Mouse (Mus musculus): Measurements from ENCODE around the gene Setd1b. TPM values are rescaled to one million over a fixed set of nuclear protein-coding genes. Genes with fewer than 3 reads are reported as not detected.

The Setd1b gene
- polyA plus RNA-seq, 1 experiment from 2014 or later: 14.2 TPM

GRCm38 (mm10) chr5:123109452-123110203, 32.4 kb upstream of the Setd1b start:
- Histone ChIP-seq H3K9me3 (ENCODE audit: control insufficient read depth, low read length) (no peaks in the 10 kb centered on the region), H3K4me2 (replicated peaks; ENCODE audit: low read depth, low read length) (no peak overlapping the region), H3K4me1 (replicated peaks; ENCODE audit: control insufficient read depth, insufficient read depth, low read length) (no peaks in the 10 kb centered on the region; the same call in 1 of the 2 replicates), H3K27me3 (ENCODE audit: control insufficient read depth, insufficient read depth, low read length) (no peaks in the 10 kb centered on the region), H3K4me3 (ENCODE audit: low read depth, low read length) (no peak overlapping the region), H3K36me3 (ENCODE audit: control insufficient read depth, insufficient read depth, low read length) (no peaks in the 10 kb centered on the region), H3K27ac (ENCODE audit: low read depth, low read length) (peak overlapping the region; percentile 24; the same call in 1 of the 2 replicates), H3K9ac (ENCODE audit: low read depth, low read length) (no peak overlapping the region; the same call in 1 of the 2 replicates)
- WGBS: 33% methylated on average over 13 of the region's 13 CpGs
- peak; percentile 41 for DNase-seq (ENCODE audit: low spot score)
- 0 out of 2 replicates have a peak, but pooled peaks have one; percentile 47 for ATAC-seq (ENCODE audit: low FRiP score)

- H3K9me3 ChIP-seq (ENCODE audit: control insufficient read depth, low read length): no peaks in the 10 kb centered on the region
- WGBS: 72% methylated on average over 13 of the region's 13 CpGs
- H3K4me3 ChIP-seq (ENCODE audit: low read depth, low read length): no peak overlapping the region
- DNase-seq (ENCODE audit: low spot score) (peak; percentile 22), ATAC-seq (ENCODE audit: low FRiP score) (no peak)
- H3K27me3 ChIP-seq (ENCODE audit: control insufficient read depth, insufficient read depth, low read length): no peaks in the 10 kb centered on the region
- H3K36me3 ChIP-seq (ENCODE audit: control insufficient read depth, insufficient read depth, low read length): no peaks in the 10 kb centered on the region
- H3K9ac ChIP-seq (ENCODE audit: low read depth, low read length): peak overlapping the region; percentile 15; the same call in 1 of the 2 replicates
- H3K4me1 ChIP-seq (replicated peaks; ENCODE audit: control insufficient read depth, insufficient read depth, low read length): no peaks in the 10 kb centered on the region; the same call in 1 of the 2 replicates
- peak overlapping the region; percentile 42 for H3K27ac ChIP-seq (ENCODE audit: low read depth, low read length)
- no peak overlapping the region for H3K4me2 ChIP-seq (replicated peaks; ENCODE audit: low read depth, low read length)
These were observed 31.7 kb upstream of the Setd1b start for GRCm38 (mm10) chr5:123110296-123110721.

GRCm38 (mm10) chr5:123114109-123114508, 27.9 kb upstream of the Setd1b start:
- 0 out of 2 replicates have a peak, but pooled peaks cover 2% of the 10 kb centered on the region for H3K27me3 ChIP-seq (ENCODE audit: control insufficient read depth, insufficient read depth, low read length)
- no peak overlapping the region for H3K9ac ChIP-seq (ENCODE audit: low read depth, low read length)
- no peak overlapping the region for H3K4me2 ChIP-seq (replicated peaks; ENCODE audit: low read depth, low read length)
- 44% methylated on average over 11 of the region's 11 CpGs for WGBS
- no peaks in the 10 kb centered on the region; the same call in 1 of the 2 replicates for H3K4me1 ChIP-seq (replicated peaks; ENCODE audit: control insufficient read depth, insufficient read depth, low read length)
- H3K36me3 ChIP-seq (ENCODE audit: control insufficient read depth, insufficient read depth, low read length): no peaks in the 10 kb centered on the region
- no peaks in the 10 kb centered on the region for H3K9me3 ChIP-seq (ENCODE audit: control insufficient read depth, low read length)
- no peak for ATAC-seq (ENCODE audit: low FRiP score)
- H3K27ac ChIP-seq (ENCODE audit: low read depth, low read length): no peak overlapping the region
- no peak for DNase-seq (ENCODE audit: low spot score)
- no peak overlapping the region for H3K4me3 ChIP-seq (ENCODE audit: low read depth, low read length)

GRCm38 (mm10) chr5:123114924-123115323, 27.1 kb upstream of the Setd1b start:
- ATAC-seq (ENCODE audit: low FRiP score) (no peak), DNase-seq (ENCODE audit: low spot score) (peak; percentile 52)
- WGBS: 43% methylated on average over 7 of the region's 7 CpGs
- no peak overlapping the region for H3K9ac ChIP-seq (ENCODE audit: low read depth, low read length)
- no peak overlapping the region for H3K4me2 ChIP-seq (replicated peaks; ENCODE audit: low read depth, low read length)
- H3K36me3 ChIP-seq (ENCODE audit: control insufficient read depth, insufficient read depth, low read length): no peaks in the 10 kb centered on the region
- 0 out of 2 replicates have a peak, but pooled peaks cover 2% of the 10 kb centered on the region for H3K27me3 ChIP-seq (ENCODE audit: control insufficient read depth, insufficient read depth, low read length)
- H3K27ac ChIP-seq (ENCODE audit: low read depth, low read length): no peak overlapping the region
- no peak overlapping the region for H3K4me3 ChIP-seq (ENCODE audit: low read depth, low read length)
- H3K9me3 ChIP-seq (ENCODE audit: control insufficient read depth, low read length): no peaks in the 10 kb centered on the region
- H3K4me1 ChIP-seq (replicated peaks; ENCODE audit: control insufficient read depth, insufficient read depth, low read length): no peaks in the 10 kb centered on the region

GRCm38 (mm10) chr5:123116080-123116479, 25.9 kb upstream of the Setd1b start:
- H3K27ac ChIP-seq (ENCODE audit: low read depth, low read length): no peak overlapping the region
- no peaks in the 10 kb centered on the region for H3K36me3 ChIP-seq (ENCODE audit: control insufficient read depth, insufficient read depth, low read length)
- no peaks in the 10 kb centered on the region for H3K4me1 ChIP-seq (replicated peaks; ENCODE audit: control insufficient read depth, insufficient read depth, low read length)
- H3K4me2 ChIP-seq (replicated peaks; ENCODE audit: low read depth, low read length): no peak overlapping the region
- H3K4me3 ChIP-seq (ENCODE audit: low read depth, low read length): no peak overlapping the region
- WGBS: 74% methylated on average over 8 of the region's 8 CpGs
- ATAC-seq (ENCODE audit: low FRiP score) (no peak), DNase-seq (ENCODE audit: low spot score) (no peak)
- 0 out of 2 replicates have a peak, but pooled peaks cover 2% of the 10 kb centered on the region for H3K27me3 ChIP-seq (ENCODE audit: control insufficient read depth, insufficient read depth, low read length)
- no peaks in the 10 kb centered on the region for H3K9me3 ChIP-seq (ENCODE audit: control insufficient read depth, low read length)
- H3K9ac ChIP-seq (ENCODE audit: low read depth, low read length): no peak overlapping the region

GRCm38 (mm10) chr5:123117257-123117656, 24.7 kb upstream of the Setd1b start:
- H3K27me3 ChIP-seq (ENCODE audit: control insufficient read depth, insufficient read depth, low read length): 0 out of 2 replicates have a peak, but pooled peaks cover 2% of the 10 kb centered on the region
- H3K4me2 ChIP-seq (replicated peaks; ENCODE audit: low read depth, low read length): no peak overlapping the region
- H3K36me3 ChIP-seq (ENCODE audit: control insufficient read depth, insufficient read depth, low read length): no peaks in the 10 kb centered on the region
- ATAC-seq (ENCODE audit: low FRiP score): no peak
- H3K9me3 ChIP-seq (ENCODE audit: control insufficient read depth, low read length): no peaks in the 10 kb centered on the region
- no peaks in the 10 kb centered on the region for H3K4me1 ChIP-seq (replicated peaks; ENCODE audit: control insufficient read depth, insufficient read depth, low read length)
- no peak overlapping the region for H3K27ac ChIP-seq (ENCODE audit: low read depth, low read length)
- no peak overlapping the region for H3K4me3 ChIP-seq (ENCODE audit: low read depth, low read length)
- DNase-seq (ENCODE audit: low spot score): peak; percentile 85
- 17% methylated on average over 10 of the region's 10 CpGs for WGBS
- no peak overlapping the region for H3K9ac ChIP-seq (ENCODE audit: low read depth, low read length)

- 89% methylated on average over 8 of the region's 8 CpGs for WGBS
- no peaks in the 10 kb centered on the region for H3K9me3 ChIP-seq (ENCODE audit: control insufficient read depth, low read length)
- H3K36me3 ChIP-seq (ENCODE audit: control insufficient read depth, insufficient read depth, low read length): no peaks in the 10 kb centered on the region
- H3K27me3 ChIP-seq (ENCODE audit: control insufficient read depth, insufficient read depth, low read length): 0 out of 2 replicates have a peak, but pooled peaks cover 2% of the 10 kb centered on the region
- H3K27ac ChIP-seq (ENCODE audit: low read depth, low read length): no peak overlapping the region
- no peak overlapping the region for H3K4me3 ChIP-seq (ENCODE audit: low read depth, low read length)
- no peak overlapping the region for H3K9ac ChIP-seq (ENCODE audit: low read depth, low read length)
- H3K4me2 ChIP-seq (replicated peaks; ENCODE audit: low read depth, low read length): no peak overlapping the region
- no peaks in the 10 kb centered on the region for H3K4me1 ChIP-seq (replicated peaks; ENCODE audit: control insufficient read depth, insufficient read depth, low read length)
- DNase-seq (ENCODE audit: low spot score): no peak
- ATAC-seq (ENCODE audit: low FRiP score): no peak
These were observed 24.2 kb upstream of the Setd1b start for GRCm38 (mm10) chr5:123117773-123118172.

GRCm38 (mm10) chr5:123118826-123119225, 23.2 kb upstream of the Setd1b start:
- Histone ChIP-seq H3K27me3 (ENCODE audit: control insufficient read depth, insufficient read depth, low read length) (0 out of 2 replicates have a peak, but pooled peaks cover 2% of the 10 kb centered on the region), H3K4me3 (ENCODE audit: low read depth, low read length) (no peak overlapping the region), H3K27ac (ENCODE audit: low read depth, low read length) (no peak overlapping the region), H3K4me2 (replicated peaks; ENCODE audit: low read depth, low read length) (no peak overlapping the region), H3K9me3 (ENCODE audit: control insufficient read depth, low read length) (no peaks in the 10 kb centered on the region), H3K4me1 (replicated peaks; ENCODE audit: control insufficient read depth, insufficient read depth, low read length) (no peaks in the 10 kb centered on the region), H3K36me3 (ENCODE audit: control insufficient read depth, insufficient read depth, low read length) (0 out of 2 replicates have a peak, but pooled peaks cover 4% of the 10 kb centered on the region), H3K9ac (ENCODE audit: low read depth, low read length) (no peak overlapping the region)
- 83% methylated on average over 10 of the region's 10 CpGs for WGBS
- DNase-seq (ENCODE audit: low spot score) (no peak), ATAC-seq (ENCODE audit: low FRiP score) (no peak)
